Mouse (Mus musculus) right cerebral cortex, postnatal 25 days (tissue): Measurements from ENCODE around the gene Nectin4.
"Not testable (repeated sequence)": the region's sequence is repeated elsewhere in the genome, so short reads cannot be mapped to it uniquely, and the experiment has no call there.

Source experiments
- DNase-seq: peaks from one replicate; pipeline ENCODE4 v3.0.0; 2022

Nectin4 gene

DNA sequence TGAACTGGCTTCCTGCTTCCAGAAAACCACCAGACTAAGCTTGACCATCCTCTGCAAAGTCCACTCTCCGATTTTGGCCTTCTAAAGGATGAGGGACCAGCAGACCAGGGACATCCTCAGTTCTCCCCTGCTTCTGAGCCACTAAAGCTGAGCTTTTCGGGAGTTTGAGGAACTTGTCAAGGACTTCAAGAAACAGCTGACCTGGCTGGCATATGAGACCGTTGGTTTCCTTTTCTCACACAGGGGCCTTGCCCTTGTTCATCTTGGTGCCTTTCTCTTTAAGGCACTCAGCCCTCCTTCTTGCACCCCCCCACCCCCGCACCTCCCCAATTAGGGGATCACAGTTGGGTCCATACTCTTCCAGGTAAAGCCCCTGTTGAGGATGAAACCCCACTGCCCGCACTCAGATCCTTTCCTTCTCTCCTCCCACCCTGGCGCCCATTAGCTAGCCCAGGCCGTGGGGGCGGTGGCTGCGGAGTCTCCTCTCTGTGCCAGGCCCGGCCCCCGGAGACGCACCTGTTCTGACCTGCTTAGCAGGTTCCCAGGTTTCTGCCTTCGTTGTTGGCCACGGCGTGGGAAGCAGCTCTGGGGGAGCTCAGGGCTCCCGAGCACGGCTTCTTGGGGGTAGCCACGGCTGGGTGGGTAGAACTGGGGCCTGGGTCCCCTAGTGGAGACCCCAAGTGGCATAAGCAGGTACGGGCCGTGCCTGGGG is at the start of gene Nectin4:
Nectin4 (plus strand) TSS at position 255 of the 712 bp plus-strand sequence.
- no peak for DNase-seq

DNA sequence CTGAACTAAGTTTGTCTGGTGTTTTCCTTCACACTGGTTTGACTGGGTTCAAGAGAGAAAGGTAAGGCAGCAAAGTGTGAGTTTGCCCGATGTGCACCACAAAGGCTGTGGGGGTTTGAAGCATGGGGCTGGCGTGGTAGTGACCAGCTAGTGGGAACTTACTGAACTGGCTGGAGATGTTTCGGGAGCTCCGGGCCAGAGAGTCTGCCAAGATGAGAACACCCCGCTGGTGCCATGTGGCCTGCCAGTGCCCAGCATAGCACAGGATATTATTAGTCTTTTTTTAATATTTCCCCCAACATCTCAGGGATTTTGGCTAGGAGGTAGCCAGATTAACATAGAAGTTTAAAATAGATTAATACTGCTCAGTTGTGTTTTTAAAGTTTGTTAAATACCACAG is 49.7 kb upstream of the Nectin4 start:
- DNase-seq = no peak

DNA sequence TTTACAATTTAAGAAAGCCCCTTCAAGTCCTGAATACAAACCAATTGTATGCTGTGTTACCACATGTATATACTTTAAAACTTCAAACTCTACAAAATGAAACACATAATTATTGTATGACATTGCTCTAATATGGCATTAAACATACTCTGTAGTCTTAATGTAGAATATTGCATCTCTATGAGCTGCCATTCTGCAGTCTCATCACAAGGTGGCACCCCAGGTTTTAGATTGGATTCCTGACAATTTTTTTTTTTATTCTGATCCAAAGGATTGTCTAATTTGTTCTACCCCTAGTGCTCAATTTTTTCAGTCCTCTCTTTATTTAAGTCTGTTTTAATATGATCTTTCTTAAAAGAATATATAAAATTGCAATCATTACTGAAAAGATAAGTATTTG is 48.5 kb upstream of the Nectin4 start:
- no peak for DNase-seq

DNA sequence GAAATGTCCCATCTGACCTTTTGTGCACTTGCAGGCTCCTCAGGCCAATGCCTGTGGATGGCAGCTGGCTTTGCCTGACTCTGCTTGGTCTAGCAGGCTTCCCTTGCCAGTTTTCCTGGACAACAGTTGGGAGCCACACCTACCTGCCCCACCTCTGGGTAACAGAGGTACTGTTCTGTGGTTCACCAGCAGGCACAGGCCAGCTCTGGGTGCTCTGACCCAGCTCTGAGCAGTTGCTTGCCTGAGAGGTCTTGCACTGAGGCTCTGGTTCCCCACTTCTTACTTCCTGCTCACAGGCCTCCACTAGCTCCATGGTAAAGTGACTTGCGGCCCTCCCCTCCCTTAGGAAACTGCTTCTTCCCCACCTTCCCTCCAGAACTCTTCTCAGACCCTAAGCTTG is 47.9 kb upstream of the Nectin4 start:
- no peak for DNase-seq

DNA sequence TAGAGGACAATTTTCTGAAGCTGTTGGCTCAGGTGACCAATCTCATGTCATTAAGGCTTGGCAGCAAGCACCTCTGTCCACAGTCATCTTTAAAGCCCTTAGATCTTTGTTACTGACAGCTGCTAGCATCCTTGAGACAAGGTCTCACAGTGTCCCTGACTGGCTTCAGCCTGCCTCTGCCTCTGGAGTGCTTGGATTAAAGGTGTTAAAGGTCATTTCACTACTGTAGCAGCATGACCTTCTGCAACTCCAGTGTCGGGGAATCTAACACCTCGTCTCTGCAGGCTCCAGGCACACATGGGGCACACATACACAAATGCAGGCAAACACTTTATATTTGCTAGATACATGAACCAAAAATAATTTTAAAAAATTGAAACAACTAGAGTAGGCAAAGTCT is 44.3 kb upstream of the Nectin4 start:
- no peak for DNase-seq

DNA sequence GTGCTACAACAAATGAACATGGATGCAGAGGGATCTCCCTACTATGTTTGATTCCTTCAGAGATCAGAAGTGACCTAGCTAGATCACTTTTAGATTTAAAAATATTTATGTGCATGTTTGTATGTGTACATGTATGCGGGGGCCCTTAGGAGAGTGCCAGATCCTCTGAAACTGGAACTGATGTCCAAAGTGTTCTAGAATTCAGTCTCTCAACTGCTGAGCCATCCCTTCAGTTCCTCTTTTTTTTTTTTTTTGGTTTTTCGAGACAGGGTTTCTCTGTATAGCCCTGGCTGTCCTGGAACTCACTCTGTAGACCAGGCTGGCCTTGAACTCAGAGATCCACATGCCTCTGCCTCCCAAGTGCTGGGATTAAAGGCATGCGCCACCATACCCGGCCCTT is 43.3 kb upstream of the Nectin4 start:
- DNase-seq = not testable (repeated sequence)

DNA sequence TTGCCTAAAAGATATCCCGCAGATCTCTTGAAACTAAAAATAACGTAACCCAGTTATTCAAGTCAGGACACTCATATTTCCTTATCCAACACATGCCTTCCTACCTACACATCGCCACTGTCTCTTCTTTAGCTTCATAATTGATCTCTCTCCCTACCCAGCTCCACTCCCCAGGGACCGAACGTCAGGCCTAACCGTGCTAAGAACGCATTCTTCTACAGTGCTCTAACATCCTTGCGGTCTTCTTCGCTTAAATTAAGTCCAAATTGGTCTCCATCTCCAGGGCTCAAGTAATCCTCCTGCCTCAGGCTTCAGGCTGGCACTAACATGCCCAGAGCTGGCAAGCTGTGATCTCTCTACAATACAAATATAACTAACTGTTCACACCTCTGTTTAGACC is 41.7 kb upstream of the Nectin4 start:
- DNase-seq = no peak

DNA sequence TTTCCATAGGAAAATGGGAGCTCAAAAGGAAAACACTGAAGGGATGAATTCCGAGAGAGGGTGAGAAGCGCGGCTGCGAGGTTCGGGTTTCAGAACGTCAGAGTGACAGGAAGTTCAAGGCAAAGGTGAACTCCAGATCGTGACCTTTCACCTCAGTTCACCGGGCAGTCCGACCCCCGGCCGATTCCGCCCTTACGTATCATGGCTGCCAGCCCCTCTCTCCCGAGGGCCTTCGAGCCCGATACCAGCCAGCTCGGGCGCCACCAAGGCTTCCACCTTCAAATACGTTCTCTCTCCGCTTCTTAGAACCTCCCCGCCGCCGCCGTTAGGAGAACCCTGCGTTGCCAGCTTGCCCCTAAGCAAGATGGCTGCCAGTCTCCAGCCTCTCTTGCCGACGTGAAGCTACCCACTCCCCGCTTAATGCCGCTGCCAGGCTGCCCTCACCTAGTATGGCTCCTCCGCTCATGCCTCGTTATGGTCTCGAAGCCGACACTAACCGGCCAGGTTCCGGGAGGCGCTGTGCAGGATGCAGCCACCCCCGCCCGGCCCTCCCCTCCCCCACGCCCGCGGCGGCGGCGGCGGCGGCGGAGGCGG is 41.0 kb upstream of the Nectin4 start, which contains the start of gene Dedd:
Dedd (plus strand) TSS at position 307 of the 594 bp plus-strand sequence.
- DNase-seq = peak; percentile 93

DNA sequence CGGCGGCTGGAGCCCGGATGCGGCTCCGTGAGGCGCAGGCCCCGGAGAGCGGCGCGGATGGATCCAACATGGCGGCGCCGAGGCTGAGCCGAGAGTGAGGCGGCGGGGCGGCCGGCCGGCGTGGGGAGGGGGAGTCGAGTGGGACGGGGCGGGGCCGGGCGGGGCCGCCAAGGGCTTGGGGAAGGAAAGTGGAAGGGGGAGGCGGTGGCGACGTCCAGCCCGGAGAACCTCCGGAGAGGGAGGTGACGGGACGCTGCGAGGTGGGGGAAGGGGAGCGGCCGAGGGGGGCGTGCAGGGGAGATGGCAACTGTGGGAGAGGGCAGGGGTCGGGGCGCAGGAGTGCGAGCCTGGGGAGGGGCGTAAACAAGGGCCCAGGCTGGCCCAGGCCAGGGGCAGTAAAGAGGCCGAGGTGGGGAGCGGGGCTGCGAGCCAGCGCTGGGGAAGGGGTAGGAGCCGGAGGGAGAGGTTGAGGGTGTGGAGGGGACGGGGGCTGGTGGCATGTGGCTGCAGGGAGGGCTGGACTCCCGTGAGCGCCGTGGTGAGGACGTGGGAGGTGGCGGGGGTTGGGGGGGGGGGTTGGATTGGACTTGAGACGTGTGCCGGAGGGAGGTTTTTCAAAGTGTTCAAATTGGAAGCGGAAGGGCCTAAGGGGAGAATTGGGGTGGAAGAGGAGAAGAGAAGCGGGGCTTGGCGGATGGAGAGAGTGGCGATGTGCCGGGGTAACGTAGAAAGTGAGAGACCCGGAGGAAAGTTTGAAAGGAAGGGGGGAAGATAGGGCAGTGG is 40.3 kb upstream of the Nectin4 start:
- peak; percentile 34 for DNase-seq

DNA sequence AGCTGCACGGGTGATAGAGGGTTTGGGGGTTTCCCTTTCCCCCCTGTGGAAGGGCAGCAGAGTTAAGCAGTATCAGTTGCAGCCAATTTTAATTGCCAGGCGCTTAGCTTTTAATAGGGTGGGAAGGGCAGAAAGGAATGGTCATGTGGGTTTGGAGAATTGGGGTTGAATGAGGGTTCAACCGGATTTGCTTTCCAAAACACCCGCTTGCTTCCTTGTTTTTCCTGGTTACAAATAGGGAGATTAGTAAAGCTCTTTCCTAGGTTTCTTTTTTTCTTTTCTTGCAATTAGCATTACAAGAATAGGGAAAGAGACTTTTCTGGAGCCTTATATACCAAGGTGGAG is 39.7 kb upstream of the Nectin4 start:
- DNase-seq = no peak

DNA sequence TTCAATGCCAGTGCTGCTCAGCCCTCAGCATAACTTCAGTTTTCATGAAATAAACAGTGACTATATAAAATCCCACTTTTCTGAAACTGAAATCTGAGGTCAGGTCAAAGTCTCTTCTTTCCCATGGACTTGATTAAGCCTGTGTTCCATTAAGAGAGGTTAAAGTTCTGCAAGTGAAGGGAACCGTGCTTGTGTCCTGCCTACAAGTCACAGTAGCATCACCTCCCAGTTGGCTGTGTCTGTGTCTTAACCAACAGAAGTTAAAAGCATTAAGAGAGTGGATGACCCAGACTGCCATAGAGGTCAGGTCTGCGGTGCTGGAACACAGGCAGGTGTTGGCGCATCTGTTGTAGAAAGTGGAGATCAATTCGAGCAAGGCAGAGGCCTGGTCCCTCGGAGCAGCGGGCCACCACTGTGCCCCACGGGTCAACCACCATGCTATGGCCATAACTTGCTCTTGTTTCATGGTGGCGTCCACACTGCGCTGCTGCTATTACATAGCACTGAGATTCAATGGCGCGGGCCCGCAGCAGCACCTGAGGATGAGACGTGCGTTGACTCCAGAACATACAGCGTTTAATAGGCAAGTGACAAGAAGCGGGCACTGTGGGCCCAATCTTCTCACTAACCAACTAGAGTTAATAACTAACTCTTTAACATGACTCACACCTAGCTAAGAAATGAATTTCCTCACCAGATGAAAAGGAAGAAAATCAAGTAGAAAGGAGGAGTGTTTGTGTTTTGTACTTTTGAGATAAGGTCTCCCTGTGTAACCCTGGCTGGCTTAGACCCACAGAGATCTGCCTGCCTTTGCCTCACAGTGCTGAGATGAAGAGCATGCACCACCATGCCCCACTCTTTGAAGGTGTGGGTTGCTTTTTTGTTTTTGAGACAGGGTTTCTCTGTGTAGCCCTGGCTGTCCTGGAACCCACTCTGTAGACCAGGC is 27.4 kb upstream of the Nectin4 start:
- DNase-seq = no peak

DNA sequence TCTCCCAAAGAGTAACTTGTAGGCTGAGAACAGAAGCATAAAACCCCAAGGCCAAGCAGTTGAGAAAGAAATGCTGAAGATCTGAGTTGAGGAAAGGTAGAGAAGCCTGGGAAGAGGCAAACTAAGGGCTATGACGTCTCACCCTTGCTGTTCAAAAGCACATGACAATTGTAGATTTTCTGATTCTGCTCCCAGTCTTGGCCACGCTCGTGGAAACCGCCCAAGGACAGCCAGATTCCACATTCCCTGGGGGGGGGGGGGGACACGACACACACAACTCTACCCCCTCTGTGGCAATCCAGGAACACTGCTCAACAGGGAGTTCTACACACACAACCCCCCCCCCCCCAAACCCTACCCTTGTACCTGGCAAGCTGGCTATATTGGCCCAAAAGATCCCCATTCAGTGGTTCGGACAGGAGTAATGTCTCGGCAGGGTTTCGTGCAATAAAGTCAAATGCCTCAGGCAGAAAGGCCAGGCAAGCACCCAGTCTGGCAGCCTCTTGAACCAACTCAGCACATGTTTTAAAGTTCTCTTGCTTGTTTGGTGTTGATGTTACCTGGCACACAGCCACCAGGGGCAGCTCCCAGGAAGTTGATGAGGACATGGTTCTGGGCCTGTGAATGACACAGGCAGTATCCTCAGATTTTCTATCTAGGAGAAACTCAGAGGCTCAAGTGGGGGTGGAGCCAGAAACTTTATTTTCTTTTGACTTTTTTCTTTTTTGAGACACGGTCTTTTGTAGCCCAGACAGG is 25.8 kb upstream of the Nectin4 start:
- DNase-seq = no peak

DNA sequence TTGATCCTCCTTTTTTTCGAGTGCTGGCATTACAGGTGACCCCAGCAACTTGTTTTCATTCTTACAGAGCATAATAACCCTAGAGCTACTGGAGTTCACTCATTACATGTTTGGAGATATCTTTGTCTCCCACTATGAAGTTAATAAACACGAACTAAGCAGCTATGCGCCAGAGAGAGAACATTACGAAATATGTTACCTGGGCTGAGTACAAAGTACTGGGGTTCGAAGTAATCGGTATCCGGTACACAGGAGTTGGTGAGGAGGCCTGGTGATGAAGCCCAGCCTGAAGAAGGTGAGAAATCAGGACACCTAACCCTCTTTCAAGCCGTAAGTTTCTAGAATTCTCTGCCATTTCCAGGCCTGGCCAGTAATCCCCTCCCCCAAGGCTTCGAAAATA is 25.2 kb upstream of the Nectin4 start:
- DNase-seq = no peak

DNA sequence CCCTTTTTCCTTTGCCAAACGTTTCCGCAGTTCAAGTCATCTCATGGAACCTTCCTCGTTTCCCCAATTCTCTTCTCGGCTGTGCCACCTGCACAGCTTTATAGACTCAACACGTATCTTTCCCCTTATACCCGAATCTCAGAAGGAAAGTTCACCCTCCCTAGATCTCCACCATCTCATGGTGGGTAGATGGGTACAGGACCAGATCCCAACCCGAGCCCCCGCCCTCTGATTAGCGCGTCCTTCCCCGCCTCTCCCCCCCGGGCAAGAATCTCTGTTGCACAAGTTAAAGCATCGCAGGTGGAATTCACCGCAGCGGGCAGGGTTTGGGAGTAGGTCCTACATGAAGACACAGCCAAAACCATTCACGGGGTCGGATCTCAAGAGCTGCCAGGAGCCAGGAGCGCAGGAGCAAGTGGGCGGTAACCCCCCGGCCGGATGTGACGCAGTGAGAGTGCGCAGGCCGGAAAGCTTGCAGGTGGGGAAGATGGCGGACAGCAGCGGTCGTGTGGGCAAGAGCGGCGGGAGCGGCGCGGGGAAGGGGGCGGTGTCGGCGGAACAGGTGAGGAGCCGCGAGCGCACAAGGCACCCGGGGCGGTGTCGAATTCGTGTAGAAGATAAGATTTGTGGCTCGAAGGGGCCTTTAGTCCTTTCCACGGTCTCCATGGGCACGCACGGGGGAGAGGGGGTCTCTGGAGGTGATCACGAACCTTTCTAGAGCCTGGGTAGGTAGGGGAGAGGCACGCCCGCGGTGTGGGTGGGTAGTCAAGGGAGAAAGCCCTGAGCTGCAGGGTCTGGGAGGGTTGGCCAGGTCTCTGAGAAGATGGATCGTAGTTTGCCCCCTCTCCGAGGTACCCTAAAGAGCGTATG is 24.4 kb upstream of the Nectin4 start, which contains the start of the genes Nit1 and Pfdn2:
Nit1 (minus strand) TSS at position 422 of the 870 bp plus-strand sequence.
Pfdn2 (plus strand) TSS at position 446 of the 870 bp plus-strand sequence.
- DNase-seq = peak; percentile 92

DNA sequence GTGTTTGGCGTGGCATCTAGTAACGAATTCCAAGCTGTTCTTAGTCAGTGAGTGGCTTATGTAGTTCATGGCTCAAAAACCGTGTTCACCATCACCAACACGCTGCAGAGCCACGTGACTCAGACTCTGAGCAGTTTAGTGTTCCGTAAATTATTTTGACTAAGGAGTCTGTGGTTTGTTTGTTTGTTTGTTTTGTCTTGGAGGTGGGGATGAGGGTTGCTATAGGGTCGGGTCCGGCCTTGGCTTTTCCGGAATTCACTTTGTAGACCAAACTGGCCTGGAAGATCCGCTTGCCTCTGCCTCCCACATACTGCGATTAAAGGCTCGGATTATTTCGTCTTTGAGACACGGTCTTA is 23.8 kb upstream of the Nectin4 start:
- no peak for DNase-seq

DNA sequence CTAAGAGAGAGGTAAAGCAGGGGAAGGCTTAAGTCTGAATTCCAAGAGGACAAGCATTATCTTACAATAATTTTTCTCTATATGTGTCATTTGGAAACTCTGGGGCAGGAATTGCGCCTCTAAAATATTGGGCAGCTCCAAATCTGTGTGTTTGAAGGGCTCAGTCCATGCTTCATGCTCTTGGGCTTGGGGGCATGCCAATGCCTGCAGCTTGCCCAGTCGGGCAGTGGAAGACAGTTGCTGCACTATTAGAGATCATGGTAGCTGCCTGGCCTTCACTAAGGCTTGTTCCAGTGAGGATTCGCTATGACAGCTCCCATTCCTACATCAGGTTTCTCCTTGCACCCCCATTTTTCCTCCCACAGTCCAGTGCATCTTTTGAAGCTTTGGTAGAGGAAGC is 21.2 kb upstream of the Nectin4 start:
- no peak for DNase-seq

DNA sequence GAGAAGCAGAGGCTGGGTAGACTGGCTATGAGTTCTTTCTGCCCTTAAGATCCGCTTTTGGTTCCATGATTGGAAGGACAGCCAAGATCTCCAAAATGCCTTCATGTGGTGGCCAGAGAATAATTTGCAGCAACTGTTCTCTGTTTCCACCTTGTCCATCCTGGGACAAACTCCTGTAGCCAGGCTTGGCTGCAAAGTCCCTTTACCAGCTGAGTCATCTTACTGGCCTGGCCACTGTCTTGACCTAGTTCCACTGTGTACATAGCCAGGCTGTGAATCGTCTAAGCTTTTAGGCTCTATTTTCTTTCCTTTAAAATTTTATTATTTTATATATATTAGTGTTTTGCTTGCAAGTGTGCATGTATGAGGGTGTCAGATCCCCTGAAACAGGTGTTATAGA is 20.7 kb upstream of the Nectin4 start:
- no peak for DNase-seq

DNA sequence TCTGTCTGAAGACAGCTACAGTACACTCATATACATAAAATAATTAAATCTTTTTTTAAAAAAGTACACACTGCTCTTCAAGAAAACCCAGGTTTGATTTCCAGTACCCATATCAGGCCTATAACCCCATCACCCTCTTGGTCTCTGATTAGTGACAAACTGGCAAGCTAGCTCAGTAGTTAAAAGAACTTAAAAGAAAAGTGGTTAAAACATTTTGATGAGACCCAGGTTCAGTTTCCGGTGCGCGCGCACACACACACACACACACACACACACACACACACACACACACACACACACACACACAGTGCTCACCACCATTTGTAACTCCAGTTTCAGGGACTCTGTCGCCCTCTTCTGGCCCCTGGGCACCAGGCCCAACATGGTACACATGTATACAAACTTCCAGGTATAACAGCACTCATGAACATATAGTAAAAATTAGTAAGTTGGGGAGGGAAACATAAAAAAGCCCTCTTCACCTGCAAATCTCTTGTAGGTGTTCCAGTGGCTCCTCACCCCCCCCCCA is 14.0 kb upstream of the Nectin4 start:
- no peak for DNase-seq

DNA sequence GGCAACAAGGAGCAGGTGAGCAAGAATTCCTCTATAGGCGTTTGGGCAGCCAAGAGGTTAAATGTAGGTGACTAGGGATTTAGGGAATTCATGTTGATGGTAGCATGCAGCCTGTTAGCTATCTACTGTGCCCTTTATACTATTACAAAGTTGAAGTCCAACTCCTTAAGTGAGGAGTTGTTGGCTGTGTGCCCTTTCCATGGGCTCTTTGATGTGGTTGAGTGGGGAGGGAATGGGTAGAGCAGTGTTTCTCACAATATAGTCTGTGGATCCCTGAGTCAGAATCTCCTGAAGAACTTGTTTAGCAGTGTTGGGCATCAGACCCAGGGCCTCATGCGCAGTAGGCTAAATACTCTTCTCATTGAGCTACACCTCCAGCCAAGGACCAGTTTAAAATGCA is 13.1 kb upstream of the Nectin4 start:
- DNase-seq = no peak

DNA sequence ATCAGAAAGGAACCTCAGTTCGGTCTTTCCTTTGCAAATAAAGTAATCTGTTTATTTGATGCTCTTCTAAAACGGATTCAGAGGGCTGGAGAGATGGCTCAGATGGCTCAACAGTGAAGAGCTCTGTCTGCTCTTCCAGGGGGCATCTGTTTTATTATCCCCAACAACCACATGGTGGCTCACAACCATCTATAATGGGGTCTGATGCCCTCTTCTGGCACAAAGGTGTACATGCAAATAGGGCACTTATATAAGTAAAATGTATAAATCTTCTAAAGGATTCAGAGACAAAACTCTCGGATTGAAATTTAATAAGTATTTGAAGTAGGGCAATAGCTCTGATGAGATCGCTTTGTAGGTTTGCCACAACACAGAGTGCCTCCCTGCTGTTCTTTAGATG is 11.5 kb upstream of the Nectin4 start:
- no peak for DNase-seq

DNA sequence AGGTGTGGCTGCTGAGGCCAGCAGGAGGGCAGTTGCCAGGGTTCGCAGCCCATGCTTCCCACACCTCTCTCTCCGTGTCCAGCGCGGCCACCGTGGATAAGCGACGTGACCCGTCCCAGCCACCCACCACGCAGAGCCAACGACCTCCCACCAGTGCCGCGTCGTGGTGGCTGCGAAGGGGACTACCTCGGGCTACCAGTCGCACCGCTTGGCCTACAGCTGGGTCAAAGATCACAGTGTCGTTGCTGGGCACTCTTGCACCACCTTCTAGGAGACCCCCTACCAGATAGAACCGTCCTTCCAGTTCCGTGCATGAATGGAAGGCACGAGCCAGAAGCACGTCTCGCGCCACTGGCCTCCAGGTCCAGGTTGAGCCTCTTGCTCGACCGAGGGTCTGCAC is 9.6 kb upstream of the Nectin4 start:
- DNase-seq = peak; percentile 48
